Mouse (Mus musculus) neural tube, embryonic 14.5 days (tissue): ENCODE data around the gene Aldh3a2. TPM values are rescaled to one million over a fixed set of nuclear protein-coding genes. Genes with fewer than 3 reads are reported as not detected.
A peak's percentile ranks its signal among the peaks of the same experiment; 100 is the strongest.
"Not testable (repeated sequence)": the region's sequence is repeated elsewhere in the genome, so short reads cannot be mapped to it uniquely, and the experiment has no call there.

Experiments
- ATAC-seq: fragments of 200-750 bp; cut with Nextera tagmentation; 2 replicates; pipeline ENCODE4 v1.8.0; 2017; ENCODE audit warnings: low read depth, mild to moderate bottlenecking, moderate TSS enrichment, moderate library complexity
- H3K27ac ChIP-seq: fragments of 300-500 bp; sonication (generic); 2 replicates; pipeline ENCODE4 v1.5.1; 2014; ENCODE audit warnings: low read depth, mild to moderate bottlenecking, control low read depth, low read length, moderate library complexity, mixed read lengths
- H3K27me3 ChIP-seq: fragments of 300-500 bp; sonication (generic); 2 replicates; pipeline ENCODE4 v1.6.1; 2014; ENCODE audit warnings: low read length; ENCODE audit not compliant: control insufficient read depth, insufficient read depth
- H3K36me3 ChIP-seq: fragments of 300-500 bp; sonication (generic); 2 replicates; pipeline ENCODE4 v1.6.1; 2014; ENCODE audit warnings: low read length, mixed read lengths; ENCODE audit not compliant: control insufficient read depth, insufficient read depth
- H3K4me1 ChIP-seq: fragments of 300-500 bp; sonication (generic); 2 replicates; pipeline ENCODE4 v1.6.1; 2014; ENCODE audit warnings: low read length; ENCODE audit not compliant: control insufficient read depth, insufficient read depth
- H3K4me2 ChIP-seq: fragments of 300-500 bp; sonication (generic); 2 replicates; pipeline ENCODE4 v1.6.1; 2014; ENCODE audit warnings: mild to moderate bottlenecking, low read depth, low read length, control low read depth
- H3K4me3 ChIP-seq: fragments of 300-500 bp; sonication (generic); 2 replicates; pipeline ENCODE4 v1.5.1; 2014; ENCODE audit warnings: low read depth, low read length, control low read depth, mixed read lengths
- H3K9ac ChIP-seq: fragments of 300-500 bp; sonication (generic); replicated peaks from 2 replicates; pipeline ENCODE4 v1.6.1; 2014; ENCODE audit warnings: low read depth, mild to moderate bottlenecking, control low read depth, low read length, mixed read lengths
- H3K9me3 ChIP-seq: fragments of 300-500 bp; sonication (generic); 2 replicates; pipeline ENCODE4 v1.6.1; 2016; ENCODE audit warnings: low read length; ENCODE audit not compliant: control insufficient read depth
- WGBS: fragments of 180-500 bp; shearing (Covaris S2); extraction: QIAGEN DNeasy Blood & Tissue Kit; methylation state at CpG from one replicate; pipeline ENCODE4 v1.1.7; 2014; 5-methylcytosine and 5-hydroxymethylcytosine counted together
- polyA plus RNA-seq: library from polyadenylated mRNA; unstranded; fragments of >200 nt; fragmentation: Nextera tagmentation; extraction: Ambion mirVana; gene quantifications from 2 replicates; pipeline ENCODE4 v1.2.1, GENCODE M21; 2014

The Aldh3a2 gene
- 29.1 and 36.9 TPM in 2 replicates for polyA plus RNA-seq

- Histone ChIP-seq H3K4me3 (peak within 1 kb of the TSS; percentile 56), H3K27ac (peak within 1 kb of the TSS; percentile 91), H3K36me3 (peaks cover 5% of the 10 kb centered on the region; the same call in 1 of the 2 replicates), H3K27me3 (no peaks in the 10 kb centered on the region), H3K4me2 (peak within 1 kb of the TSS; percentile 60), H3K4me1 (peaks cover 7% of the 10 kb centered on the region; the same call in 1 of the 2 replicates), H3K9me3 (no peaks in the 10 kb centered on the region), H3K9ac (peak within 1 kb of the TSS; percentile 80)
- under 1% methylated on average over 57 of the region's 58 CpGs for WGBS
- peak; percentile 99 for ATAC-seq
These were observed at the start of gene Aldh3a2 for GRCm38 (mm10) chr11:61266551-61267533. TSS of gene Aldh3a2 (minus strand) at chr11:61267464.

- Histone ChIP-seq H3K27me3 (no peaks in the 10 kb centered on the region), H3K4me2 (no peak overlapping the region), H3K9me3 (no peaks in the 10 kb centered on the region), H3K9ac (no peak overlapping the region), H3K36me3 (no peaks in the 10 kb centered on the region), H3K4me3 (no peak overlapping the region), H3K27ac (no peak overlapping the region), H3K4me1 (no peaks in the 10 kb centered on the region)
- ATAC-seq: no peak
- 80% methylated on average over 2 of the region's 2 CpGs for whole genome bisulfite sequencing
These were observed 49.6 kb upstream of the Aldh3a2 start for GRCm38 (mm10) chr11:61316864-61317263.

- H3K36me3 ChIP-seq: no peaks in the 10 kb centered on the region
- no peaks in the 10 kb centered on the region for H3K4me1 ChIP-seq
- 75% methylated on average over 7 of the region's 7 CpGs for WGBS
- no peaks in the 10 kb centered on the region for H3K27me3 ChIP-seq
- H3K4me3 ChIP-seq: no peak overlapping the region
- H3K9me3 ChIP-seq: no peaks in the 10 kb centered on the region
- no peak overlapping the region for H3K27ac ChIP-seq
- no peak overlapping the region for H3K9ac ChIP-seq
- H3K4me2 ChIP-seq: no peak overlapping the region
- ATAC-seq: no peak
These were observed 43.1 kb upstream of the Aldh3a2 start for GRCm38 (mm10) chr11:61310321-61310720.

- Histone ChIP-seq H3K4me3 (no peak overlapping the region), H3K27ac (no peak overlapping the region)
- WGBS: 83% methylated on average over 12 of the region's 12 CpGs
These were observed 42.6 kb upstream of the Aldh3a2 start for GRCm38 (mm10) chr11:61309831-61310230.

GRCm38 (mm10) chr11:61307795-61308194, 40.5 kb upstream of the Aldh3a2 start:
- Histone ChIP-seq H3K27ac (no peak overlapping the region), H3K9ac (no peak overlapping the region), H3K9me3 (no peaks in the 10 kb centered on the region), H3K27me3 (no peaks in the 10 kb centered on the region), H3K4me1 (no peaks in the 10 kb centered on the region), H3K36me3 (no peaks in the 10 kb centered on the region), H3K4me2 (no peak overlapping the region), H3K4me3 (no peak overlapping the region)
- ATAC-seq: no peak
- 42% methylated on average over 7 of the region's 7 CpGs for WGBS

More at GRCm38 (mm10) chr11:61309831-61310230, 42.6 kb upstream of the Aldh3a2 start:
- H3K9me3 ChIP-seq: no peaks in the 10 kb centered on the region
- no peak overlapping the region for H3K9ac ChIP-seq
- no peaks in the 10 kb centered on the region for H3K4me1 ChIP-seq
- no peaks in the 10 kb centered on the region for H3K27me3 ChIP-seq
- no peak overlapping the region for H3K4me2 ChIP-seq
- no peak for ATAC-seq
- H3K36me3 ChIP-seq: no peaks in the 10 kb centered on the region

- ATAC-seq: no peak
- H3K36me3 ChIP-seq: no peaks in the 10 kb centered on the region
- 84% methylated on average over 4 of the region's 4 CpGs for WGBS
- no peak overlapping the region for H3K9ac ChIP-seq
- no peak overlapping the region for H3K4me2 ChIP-seq
- no peaks in the 10 kb centered on the region for H3K27me3 ChIP-seq
- no peaks in the 10 kb centered on the region for H3K4me1 ChIP-seq
- H3K27ac ChIP-seq: no peak overlapping the region
- H3K9me3 ChIP-seq: no peaks in the 10 kb centered on the region
- no peak overlapping the region for H3K4me3 ChIP-seq
These were observed 38.1 kb upstream of the Aldh3a2 start for GRCm38 (mm10) chr11:61305377-61305776.

GRCm38 (mm10) chr11:61304535-61304934, 37.3 kb upstream of the Aldh3a2 start:
- not testable (repeated sequence) for ATAC-seq, H3K27me3 ChIP-seq, H3K4me1 ChIP-seq, H3K9me3 ChIP-seq, H3K36me3 ChIP-seq, H3K9ac ChIP-seq, H3K4me3 ChIP-seq, H3K27ac ChIP-seq, H3K4me2 ChIP-seq
- over 99% methylated on average over 6 of the region's 10 CpGs for WGBS

GRCm38 (mm10) chr11:61300716-61301392, 33.6 kb upstream of the Aldh3a2 start:
- Histone ChIP-seq H3K9me3 (no peaks in the 10 kb centered on the region), H3K36me3 (no peaks in the 10 kb centered on the region), H3K27ac (no peak overlapping the region), H3K27me3 (no peaks in the 10 kb centered on the region), H3K4me2 (no peak overlapping the region), H3K4me1 (no peaks in the 10 kb centered on the region), H3K4me3 (no peak overlapping the region), H3K9ac (no peak overlapping the region)
- ATAC-seq: no peak
- 27% methylated on average over 14 of the region's 16 CpGs for WGBS

- no peak overlapping the region for H3K9ac ChIP-seq
- no peak overlapping the region for H3K4me3 ChIP-seq
- H3K27me3 ChIP-seq: no peaks in the 10 kb centered on the region
- H3K9me3 ChIP-seq: no peaks in the 10 kb centered on the region
- 64% methylated on average over 3 of the region's 3 CpGs for WGBS
- no peak overlapping the region for H3K4me2 ChIP-seq
- ATAC-seq: no peak
- H3K36me3 ChIP-seq: no peaks in the 10 kb centered on the region
- no peaks in the 10 kb centered on the region for H3K4me1 ChIP-seq
- no peak overlapping the region for H3K27ac ChIP-seq
These were observed 32.9 kb upstream of the Aldh3a2 start for GRCm38 (mm10) chr11:61300205-61300604.
